17 mouse cellular contexts compared by ENCODE assay signal in the genomic region with DNA sequence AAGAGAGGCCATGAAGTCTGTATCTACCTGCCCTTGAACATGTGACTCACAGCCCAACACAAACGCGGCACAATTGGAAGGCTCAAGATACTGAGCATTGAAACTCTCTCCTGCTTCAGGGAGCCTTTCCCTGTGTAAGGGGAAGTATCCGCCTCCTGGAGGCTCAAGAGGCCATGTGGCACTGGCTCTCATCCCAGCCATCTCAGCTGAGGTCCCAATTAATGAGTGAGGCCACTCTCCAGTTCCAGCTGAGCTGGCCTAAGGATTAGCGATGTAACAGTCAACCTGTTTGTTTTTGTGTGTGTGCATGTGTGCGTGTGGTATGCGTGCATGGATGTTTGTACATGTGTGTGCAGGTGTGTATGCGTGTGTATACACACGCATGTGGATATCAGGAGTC. TPM values are rescaled to one million over a fixed set of nuclear protein-coding genes. Genes with fewer than 3 reads are reported as not detected.
DNase-seq lines count a peak whose midpoint lies in the region; ATAC-seq and TF ChIP-seq lines count a peak whose summit lies in the region.
"Had no signal": no experiment of that assay in that cellular context is flagged by ENCODE, and none has a peak within 500 bp of the region (broad histone marks: within the 10 kb centered on the region; RNA-seq: fewer than 3 reads in every experiment).

No protein-coding gene starts in this region.

- H3K27ac ChIP-seq in embryonic facial prominence, embryonic 14.5 days (replicated peaks; ENCODE audit: low read depth, low read length) = no peak overlapping the region
- no peak overlapping the region for H3K27ac ChIP-seq in embryonic facial prominence, embryonic 10.5 days (replicated peaks)
- H3K27ac ChIP-seq: embryonic facial prominence, embryonic 15.5 days; forebrain, embryonic 13.5 days; hindbrain, embryonic 13.5 days; liver, embryonic 14.5 days had no signal

- no peak overlapping the region for H3K4me2 ChIP-seq in embryonic facial prominence, embryonic 14.5 days (ENCODE audit: low read depth, low read length)
- H3K4me2 ChIP-seq: embryonic facial prominence, embryonic 15.5 days; forebrain, embryonic 13.5 days; hindbrain, embryonic 13.5 days had no signal

- H3K4me1 ChIP-seq in embryonic facial prominence, embryonic 14.5 days (ENCODE audit: control insufficient read depth, insufficient read depth, low read length) = peaks cover 8% of the 10 kb centered on the region; the same call in 1 of the 2 replicates
- H3K4me1 ChIP-seq in embryonic facial prominence, embryonic 10.5 days = peaks cover 8% of the 10 kb centered on the region; the same call in 1 of the 2 replicates
- peaks cover 2% of the 10 kb centered on the region for H3K4me1 ChIP-seq in lung, adult 2 months (ENCODE audit: control insufficient read depth, insufficient read depth, low read length)

- DNase-seq in embryonic facial prominence, embryonic 14.5 days (ENCODE audit: low spot score) = peak; percentile 12
- DNase-seq in embryonic facial prominence, embryonic 10.5 days (ENCODE audit: low spot score) = no peak
- peak; percentile 15 for DNase-seq in lung, adult 2 months
- no peak for DNase-seq in lung, postnatal 10 days
- peak; percentile 70 to 81 for DNase-seq in cerebellum, adult 18-20 months
- DNase-seq in retina, embryonic 14.5 days (ENCODE audit: low spot score) = peak; percentile 40
- no peak for DNase-seq in B cell, adult 2 months
- DNase-seq in spleen, adult 12 weeks (ENCODE audit: low spot score) = no peak
- DNase-seq: adrenal gland, postnatal 14 days; kidney, adult 8-10 months; kidney, postnatal 4 days; layer of hippocampus, postnatal 36 days; thymus, postnatal 25 days had no signal

- H3K36me3 ChIP-seq in embryonic facial prominence, embryonic 14.5 days (ENCODE audit: control insufficient read depth, insufficient read depth, low read length) = no peaks in the 10 kb centered on the region
- H3K36me3 ChIP-seq in embryonic facial prominence, embryonic 10.5 days (replicated peaks) = no peaks in the 10 kb centered on the region
- H3K36me3 ChIP-seq: embryonic facial prominence, embryonic 15.5 days; hindbrain, embryonic 13.5 days had no signal

- no peak for ATAC-seq in embryonic facial prominence, embryonic 14.5 days (ENCODE audit: low read depth)
- ATAC-seq: forebrain, embryonic 13.5 days had no signal

- H3K4me3 ChIP-seq in embryonic facial prominence, embryonic 14.5 days (ENCODE audit: low read depth, low read length) = no peak overlapping the region
- no peak overlapping the region for H3K4me3 ChIP-seq in embryonic facial prominence, embryonic 10.5 days
- no peak overlapping the region for H3K4me3 ChIP-seq in lung, adult 2 months (replicated peaks; ENCODE audit: extremely low read depth, low read depth, low read length)
- H3K4me3 ChIP-seq: embryonic facial prominence, embryonic 15.5 days; forebrain, embryonic 13.5 days; hindbrain, embryonic 13.5 days had no signal

- H3K9me3 ChIP-seq in embryonic facial prominence, embryonic 14.5 days (ENCODE audit: control insufficient read depth, low read length) = no peaks in the 10 kb centered on the region
- no peaks in the 10 kb centered on the region for H3K9me3 ChIP-seq in embryonic facial prominence, embryonic 10.5 days
- H3K9me3 ChIP-seq: embryonic facial prominence, embryonic 15.5 days; forebrain, embryonic 13.5 days; hindbrain, embryonic 13.5 days had no signal

- no peak overlapping the region for H3K9ac ChIP-seq in embryonic facial prominence, embryonic 14.5 days (ENCODE audit: low read depth, low read length)
- H3K9ac ChIP-seq: embryonic facial prominence, embryonic 15.5 days; forebrain, embryonic 13.5 days; hindbrain, embryonic 13.5 days; liver, embryonic 14.5 days had no signal

- no peak for TF ChIP-seq POLR2A in lung, adult 2 months (IDR thresholded peaks at IDR 0.05; ENCODE audit: borderline replicate concordance, extremely low read depth, low read depth, low read length)

- H3K27me3 ChIP-seq in embryonic facial prominence, embryonic 14.5 days (replicated peaks; ENCODE audit: control insufficient read depth, insufficient read depth, low read length) = no peaks in the 10 kb centered on the region
- H3K27me3 ChIP-seq in embryonic facial prominence, embryonic 10.5 days (replicated peaks; ENCODE audit: low read depth, poor library complexity, severe bottlenecking) = no peaks in the 10 kb centered on the region
- H3K27me3 ChIP-seq: embryonic facial prominence, embryonic 15.5 days; forebrain, embryonic 13.5 days; hindbrain, embryonic 13.5 days had no signal

- 78% methylated on average over 8 of the region's 8 CpGs for WGBS in embryonic facial prominence, embryonic 14.5 days
- 84% methylated on average over 8 of the region's 8 CpGs for WGBS in embryonic facial prominence, embryonic 10.5 days
- WGBS in lung, adult 2 months = 67% methylated on average over 8 of the region's 8 CpGs

- TF ChIP-seq CTCF in lung, adult 2 months (IDR thresholded peaks at IDR 0.05; ENCODE audit: insufficient read depth, low read length) = no peak

RNA-seq across cellular contexts. Expression of a gene that starts 16.1 kb away (rescaled TPM):
- 53.5 and 53.6 TPM in 2 replicates for polyA plus RNA-seq in embryonic facial prominence, embryonic 14.5 days (2014; fragmentation: Nextera tagmentation; extraction: Ambion mirVana)
- polyA plus RNA-seq in embryonic facial prominence, embryonic 10.5 days (2016; fragmentation: Nextera tagmentation; extraction: Ambion mirVana) = 23.2 and 27.0 TPM in 2 replicates
- polyA plus RNA-seq in lung, adult 2 months (2012; rRNA removed) = 4.1 and 4.4 TPM in 2 replicates

Comparison
In these comparisons a context has a peak if more than half of its experiments do, and no peak if none do; other contexts are left out.
1. DNase-seq: peak in embryonic facial prominence, embryonic 14.5 days (single experiment), lung, adult 2 months (single experiment), cerebellum, adult 18-20 months (2 of 2) and retina, embryonic 14.5 days (single experiment); none in embryonic facial prominence, embryonic 10.5 days (single experiment), lung, postnatal 10 days (single experiment), B cell, adult 2 months (0 of 2) and spleen, adult 12 weeks (single experiment).